Mouse (Mus musculus) liver, postnatal 0 days (tissue): Measurements from ENCODE around the gene Hnrnpu.

ENCODE experiments used
- CTCF ChIP-seq: sonication (generic); IDR thresholded peaks from 2 replicates; pipeline ENCODE4 v1.5.1; 2016; ENCODE audit warnings: antibody characterized with exemption, low read depth
- EP300 ChIP-seq: IDR thresholded peaks from 2 replicates; pipeline ENCODE4 v1.6.1; 2016; ENCODE audit warnings: antibody characterized with exemption, low read depth, mild to moderate bottlenecking

GRCm38 (mm10) chr1:178350792-178351191 lies 13.2 kb upstream of the Hnrnpu start:
- no peak for TF ChIP-seq CTCF
- no peak for TF ChIP-seq EP300
